Comparison of ENCODE assay signal across 10 mouse cellular contexts in genomic region chr14:102925769-102926443, GRCm38 (mm10). TPM values are rescaled to one million over a fixed set of nuclear protein-coding genes. Genes with fewer than 3 reads are reported as not detected.
A peak's percentile ranks its signal among the peaks of the same experiment; 100 is the strongest.
DNase-seq lines count a peak whose midpoint lies in the region; ATAC-seq lines count a peak whose summit lies in the region.
"Had no signal": no experiment of that assay in that cellular context is flagged by ENCODE, and none has a peak within 500 bp of the region (broad histone marks: within the 10 kb centered on the region; RNA-seq: fewer than 3 reads in every experiment).

No protein-coding gene starts in this region.

- H3K9ac ChIP-seq in embryonic facial prominence, embryonic 14.5 days (ENCODE audit: low read depth, low read length), result no peak overlapping the region

- no peak overlapping the region for H3K27ac ChIP-seq in embryonic facial prominence, embryonic 14.5 days (replicated peaks; ENCODE audit: low read depth, low read length)
- H3K27ac ChIP-seq in embryonic facial prominence, embryonic 10.5 days (replicated peaks), result no peak overlapping the region

- H3K4me3 ChIP-seq in embryonic facial prominence, embryonic 14.5 days (ENCODE audit: low read depth, low read length), result no peak overlapping the region
- H3K4me3 ChIP-seq in embryonic facial prominence, embryonic 10.5 days, result no peak overlapping the region
- H3K4me3 ChIP-seq: megakaryocyte, embryonic 14.5 days had no signal

- DNase-seq in embryonic facial prominence, embryonic 14.5 days (ENCODE audit: low spot score), result no peak
- no peak for DNase-seq in embryonic facial prominence, embryonic 10.5 days (ENCODE audit: low spot score)
- peak; percentile 88 for DNase-seq in brain, adult 2 months (ENCODE audit: low read depth, low spot score)
- DNase-seq in frontal cortex, postnatal 36 days (ENCODE audit: low spot score in 2 of 2), result peak; percentile 28 to 60
- peak; percentile 26 to 37 for DNase-seq in left cerebral cortex, postnatal 36 days (ENCODE audit: low spot score in 2 of 2)
- no peak for DNase-seq in adrenal gland, postnatal 14 days
- DNase-seq in urinary bladder, postnatal 14 days (ENCODE audit: low spot score), result no peak
- no peak for DNase-seq in spleen, postnatal 14 days (ENCODE audit: low spot score in 2 of 2)
- DNase-seq: heart, postnatal 4 days had no signal

- no peaks in the 10 kb centered on the region for H3K4me1 ChIP-seq in embryonic facial prominence, embryonic 14.5 days (ENCODE audit: control insufficient read depth, insufficient read depth, low read length)
- H3K4me1 ChIP-seq in embryonic facial prominence, embryonic 10.5 days, result no peaks in the 10 kb centered on the region

- no peak overlapping the region for H3K4me2 ChIP-seq in embryonic facial prominence, embryonic 14.5 days (ENCODE audit: low read depth, low read length)

- no peaks in the 10 kb centered on the region for H3K9me3 ChIP-seq in embryonic facial prominence, embryonic 14.5 days (ENCODE audit: control insufficient read depth, low read length)
- H3K9me3 ChIP-seq in embryonic facial prominence, embryonic 10.5 days, result no peaks in the 10 kb centered on the region
- H3K9me3 ChIP-seq: megakaryocyte, embryonic 14.5 days had no signal

- intact Hi-C loops in left cerebral cortex, postnatal 36 days (cut with DNase I), result no loop called here

- no peaks in the 10 kb centered on the region for H3K36me3 ChIP-seq in embryonic facial prominence, embryonic 14.5 days (ENCODE audit: control insufficient read depth, insufficient read depth, low read length)
- H3K36me3 ChIP-seq in embryonic facial prominence, embryonic 10.5 days (replicated peaks), result no peaks in the 10 kb centered on the region

- WGBS in embryonic facial prominence, embryonic 14.5 days, result 79% methylated on average over 6 of the region's 6 CpGs
- WGBS in embryonic facial prominence, embryonic 10.5 days, result 79% methylated on average over 6 of the region's 6 CpGs

- no peaks in the 10 kb centered on the region for H3K27me3 ChIP-seq in embryonic facial prominence, embryonic 14.5 days (replicated peaks; ENCODE audit: control insufficient read depth, insufficient read depth, low read length)
- H3K27me3 ChIP-seq in embryonic facial prominence, embryonic 10.5 days (replicated peaks; ENCODE audit: low read depth, poor library complexity, severe bottlenecking), result no peaks in the 10 kb centered on the region

- ATAC-seq in embryonic facial prominence, embryonic 14.5 days (ENCODE audit: low read depth), result 0 out of 2 replicates have a peak, but pooled peaks have one; percentile 30

RNA-seq across cellular contexts. Expression of gene Kctd12, which starts 56.5 kb away (rescaled TPM):
- polyA plus RNA-seq in embryonic facial prominence, embryonic 14.5 days (2014; fragmentation: Nextera tagmentation; extraction: Ambion mirVana), result 69.7 and 74.4 TPM in 2 replicates
- 6.2 and 8.8 TPM in 2 replicates for polyA plus RNA-seq in embryonic facial prominence, embryonic 10.5 days (2016; fragmentation: Nextera tagmentation; extraction: Ambion mirVana)
- total RNA-seq in left cerebral cortex, postnatal 36 days (2021), result 10 to 100 TPM; 42.4 to 48.6 TPM
- 53.3 and 64.9 TPM in 2 replicates for total RNA-seq in adrenal gland, postnatal 14 days (2021)

Comparison
In these comparisons a context has a peak if more than half of its experiments do, and no peak if none do; other contexts are left out.
1. DNase-seq: peak in brain, adult 2 months (single experiment), frontal cortex, postnatal 36 days (2 of 2) and left cerebral cortex, postnatal 36 days (2 of 2); none in embryonic facial prominence, embryonic 14.5 days (single experiment), embryonic facial prominence, embryonic 10.5 days (single experiment), adrenal gland, postnatal 14 days (single experiment), urinary bladder, postnatal 14 days (single experiment) and spleen, postnatal 14 days (0 of 2).